Mouse (Mus musculus): ENCODE measurements around the gene 4933427D14Rik.

GRCm38 (mm10) chr11:72203440-72203839, 3.8 kb downstream of the 4933427D14Rik start:
- TF ChIP-seq CTCF (IDR thresholded peaks at IDR 0.05; ENCODE audit: borderline replicate concordance, insufficient read depth, low read depth, low read length) (no peak), POLR2A (IDR thresholded peaks at IDR 0.05; ENCODE audit: borderline replicate concordance, insufficient read depth, low read length) (no peak)
